ENCODE assay signal across 10 mouse cellular contexts in the genomic region with DNA sequence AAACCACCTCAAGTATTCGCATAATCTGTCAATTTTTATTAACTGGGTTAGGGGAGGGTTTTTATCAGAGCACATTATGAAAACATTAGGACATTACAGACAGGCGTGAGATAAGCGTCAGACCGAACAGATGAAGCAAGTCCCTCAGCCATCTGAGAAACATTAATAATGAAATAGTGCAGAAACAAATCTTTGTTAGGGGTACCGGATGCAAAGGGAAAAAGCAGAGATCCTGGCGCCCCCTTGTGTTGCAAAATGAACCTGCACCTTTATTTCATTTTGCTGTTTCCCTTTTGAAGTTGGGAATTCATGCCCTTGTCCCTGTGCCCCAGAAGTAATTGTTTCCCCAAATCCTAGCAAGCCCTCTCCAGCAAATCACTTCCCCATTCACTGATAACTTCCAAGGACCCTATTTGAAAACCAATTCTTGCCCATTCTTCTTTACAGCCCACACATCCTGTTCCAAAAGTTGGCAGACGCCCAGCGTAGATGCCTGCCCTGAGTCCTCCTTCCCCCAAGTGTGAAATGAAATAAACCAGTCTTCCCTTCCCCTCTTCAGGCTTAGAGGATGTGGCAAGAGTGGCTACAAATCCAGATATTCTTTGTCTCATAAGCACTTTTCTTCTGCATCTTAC.
DNase-seq lines count a peak whose midpoint lies in the region; ATAC-seq and TF ChIP-seq lines count a peak whose summit lies in the region.
"Had no signal": no experiment of that assay in that cellular context is flagged by ENCODE, and none has a peak within 500 bp of the region (broad histone marks: within the 10 kb centered on the region; RNA-seq: fewer than 3 reads in every experiment).

No protein-coding gene starts in this region.

- no peaks in the 10 kb centered on the region for H3K36me3 ChIP-seq in hindbrain, embryonic 14.5 days (replicated peaks; ENCODE audit: control insufficient read depth, insufficient read depth)
- H3K36me3 ChIP-seq in hindbrain, embryonic 12.5 days: no peaks in the 10 kb centered on the region
- no peaks in the 10 kb centered on the region for H3K36me3 ChIP-seq in ES-E14 (ENCODE audit: control insufficient read depth, insufficient read depth, low read length, poor library complexity, severe bottlenecking)
- H3K36me3 ChIP-seq: embryonic facial prominence, embryonic 13.5 days; liver, embryonic 13.5 days had no signal

- no peak overlapping the region for H3K27ac ChIP-seq in hindbrain, embryonic 14.5 days
- H3K27ac ChIP-seq in hindbrain, embryonic 12.5 days: no peak overlapping the region
- no peak overlapping the region for H3K27ac ChIP-seq in ES-E14 (ENCODE audit: insufficient read depth, low read depth, low read length, poor library complexity, severe bottlenecking)
- H3K27ac ChIP-seq: embryonic facial prominence, embryonic 13.5 days; liver, embryonic 13.5 days had no signal

- no peak overlapping the region for H3K4me3 ChIP-seq in hindbrain, embryonic 14.5 days (replicated peaks; ENCODE audit: low read length)
- H3K4me3 ChIP-seq in hindbrain, embryonic 12.5 days: no peak overlapping the region
- no peak overlapping the region for H3K4me3 ChIP-seq in ES-E14 (ENCODE audit: insufficient read depth in 1 of 2, low read depth in 1 of 2, low read length in 2 of 2, poor library complexity in 1 of 2, severe bottlenecking in 1 of 2)
- H3K4me3 ChIP-seq: embryonic facial prominence, embryonic 13.5 days; liver, embryonic 13.5 days had no signal

- no peaks in the 10 kb centered on the region for H3K9me3 ChIP-seq in hindbrain, embryonic 14.5 days (ENCODE audit: control insufficient read depth, low read length)
- H3K9me3 ChIP-seq in hindbrain, embryonic 12.5 days (replicated peaks): no peaks in the 10 kb centered on the region
- no peaks in the 10 kb centered on the region for H3K9me3 ChIP-seq in ES-E14 (ENCODE audit: control insufficient read depth, insufficient read depth, low read depth, low read length)
- H3K9me3 ChIP-seq: embryonic facial prominence, embryonic 13.5 days; liver, embryonic 13.5 days had no signal

- in situ Hi-C loops in ES-E14 (cut with MboI; ENCODE audit: low sequenced_read_pairs in 2 of 2, unreplicated experiment in 2 of 2): no loop called here

- WGBS in hindbrain, embryonic 14.5 days: 40% methylated on average over 8 of the region's 8 CpGs
- WGBS in hindbrain, embryonic 12.5 days: 45% methylated on average over 8 of the region's 8 CpGs

- no peak for ATAC-seq in hindbrain, embryonic 14.5 days (ENCODE audit: low FRiP score)
- ATAC-seq in hindbrain, embryonic 12.5 days (ENCODE audit: low FRiP score): no peak
- ATAC-seq in erythroid progenitor cell, adult 5-6 weeks (replicated peaks; ENCODE audit: low FRiP score, poor library complexity, severe bottlenecking): 0 out of 2 replicates have a peak, but pooled peaks have one; percentile 30
- ATAC-seq in erythroblast, adult 5-6 weeks (replicated peaks; ENCODE audit: low FRiP score, poor library complexity, severe bottlenecking): no peak

- H3K9ac ChIP-seq in hindbrain, embryonic 14.5 days: no peak overlapping the region
- no peak overlapping the region for H3K9ac ChIP-seq in hindbrain, embryonic 12.5 days
- no peak overlapping the region for H3K9ac ChIP-seq in ES-E14 (ENCODE audit: insufficient read depth, low read depth, low read length, poor library complexity, severe bottlenecking)
- H3K9ac ChIP-seq: embryonic facial prominence, embryonic 13.5 days; liver, embryonic 13.5 days had no signal

- H3K4me1 ChIP-seq in hindbrain, embryonic 14.5 days (replicated peaks; ENCODE audit: control insufficient read depth, insufficient read depth, low read length): peaks cover 26% of the 10 kb centered on the region
- peaks cover 38% of the 10 kb centered on the region for H3K4me1 ChIP-seq in hindbrain, embryonic 12.5 days
- H3K4me1 ChIP-seq in ES-E14 (ENCODE audit: control insufficient read depth in 2 of 2, insufficient read depth in 2 of 2, low read length in 2 of 2, poor library complexity in 1 of 2): peaks cover 2 to 20% of the 10 kb centered on the region in 2 experiments

- peak; percentile 86 for DNase-seq in hindbrain, embryonic 14.5 days (ENCODE audit: low spot score)
- DNase-seq in A20 (ENCODE audit: low read depth, low spot score): peak; percentile 56
- peak; percentile 34 for DNase-seq in ES-E14 (ENCODE audit: low read depth, low spot score)
- DNase-seq in kidney, postnatal 36 days: peak; percentile 39 to 73
- DNase-seq in lung, postnatal 36 days: peak; percentile 77
- DNase-seq: liver, embryonic 13.5 days had no signal

- H3K27me3 ChIP-seq in hindbrain, embryonic 14.5 days (ENCODE audit: control insufficient read depth, insufficient read depth, low read length): no peaks in the 10 kb centered on the region
- no peaks in the 10 kb centered on the region for H3K27me3 ChIP-seq in hindbrain, embryonic 12.5 days
- H3K27me3 ChIP-seq: embryonic facial prominence, embryonic 13.5 days; liver, embryonic 13.5 days had no signal

- no peak overlapping the region for H3K4me2 ChIP-seq in hindbrain, embryonic 14.5 days (replicated peaks)
- no peak overlapping the region for H3K4me2 ChIP-seq in hindbrain, embryonic 12.5 days (replicated peaks)
- H3K4me2 ChIP-seq: embryonic facial prominence, embryonic 13.5 days; liver, embryonic 13.5 days had no signal

TF ChIP-seq in ES-E14, 5 proteins besides CTCF, POLR2A, EP300 and RAD21:
- no peak for TF ChIP-seq ZC3H11A (IDR thresholded peaks at IDR 0.05; ENCODE audit: borderline replicate concordance, low read depth, low read length)
- no peak for TF ChIP-seq ZNF384 (IDR thresholded peaks at IDR 0.05; ENCODE audit: low read depth, low read length)
- no peak for TF ChIP-seq CHD2 (IDR thresholded peaks at IDR 0.05; ENCODE audit: low read depth, low read length)
- TF ChIP-seq MAFK (IDR thresholded peaks at IDR 0.05; ENCODE audit: insufficient read depth, low read depth, low read length): no peak
- no peak for TF ChIP-seq HCFC1 (IDR thresholded peaks at IDR 0.05; ENCODE audit: borderline replicate concordance, insufficient read depth, low read length)

Comparison
In these comparisons a context has a peak if more than half of its experiments do, and no peak if none do; other contexts are left out.
1. DNase-seq: peak in every context shown above with its lines; median percentile 86 in hindbrain, embryonic 14.5 days; 77 in lung, postnatal 36 days; 56 in A20; 56 in kidney, postnatal 36 days; 34 in ES-E14.